Mouse (Mus musculus) forebrain, embryonic 11.5 days (tissue): ENCODE data around the gene Gm4450. TPM values are rescaled to one million over a fixed set of nuclear protein-coding genes. Genes with fewer than 3 reads are reported as not detected.
A peak's percentile ranks its signal among the peaks of the same experiment; 100 is the strongest.
"Not testable (repeated sequence)": the region's sequence is repeated elsewhere in the genome, so short reads cannot be mapped to it uniquely, and the experiment has no call there.

Source experiments
- ATAC-seq: fragments of 200-750 bp; cut with Nextera tagmentation; replicated peaks from 2 replicates; pipeline ENCODE4 v1.8.0; 2017; ENCODE audit warnings: moderate TSS enrichment; ENCODE audit not compliant: low FRiP score
- DNase-seq: peaks from one replicate; pipeline ENCODE4 v3.0.0-alpha.2; 2017; ENCODE audit warnings: low spot score
- H3K27ac ChIP-seq: fragments of 300-500 bp; sonication (generic); 2 replicates; pipeline ENCODE4 v1.5.1; 2014; ENCODE audit warnings: low read depth, low read length
- H3K27me3 ChIP-seq: fragments of 300-500 bp; sonication (generic); 2 replicates; pipeline ENCODE4 v1.6.1; 2014; ENCODE audit warnings: mild to moderate bottlenecking, low read length, mixed read lengths; ENCODE audit not compliant: control insufficient read depth, insufficient read depth
- H3K36me3 ChIP-seq: fragments of 300-500 bp; sonication (generic); 2 replicates; pipeline ENCODE4 v1.6.1; 2014; ENCODE audit warnings: mild to moderate bottlenecking, low read length, moderate library complexity, mixed read lengths; ENCODE audit not compliant: control insufficient read depth, insufficient read depth
- H3K4me1 ChIP-seq: fragments of 300-500 bp; sonication (generic); replicated peaks from 2 replicates; pipeline ENCODE4 v1.6.1; 2014; ENCODE audit warnings: low read length, mixed read lengths; ENCODE audit not compliant: control insufficient read depth, insufficient read depth
- H3K4me2 ChIP-seq: fragments of 300-500 bp; sonication (generic); 2 replicates; pipeline ENCODE4 v1.6.1; 2014; ENCODE audit warnings: low read depth, mild to moderate bottlenecking, low read length, moderate library complexity, mixed read lengths; ENCODE audit not compliant: severe bottlenecking
- H3K4me3 ChIP-seq: fragments of 300-500 bp; sonication (generic); 2 replicates; pipeline ENCODE4 v1.5.1; 2014; ENCODE audit warnings: low read depth, low read length
- H3K9ac ChIP-seq: fragments of 300-500 bp; sonication (generic); 2 replicates; pipeline ENCODE4 v1.6.1; 2014; ENCODE audit warnings: low read length
- H3K9me3 ChIP-seq: fragments of 300-500 bp; sonication (generic); 2 replicates; pipeline ENCODE4 v1.6.1; 2016; ENCODE audit warnings: low read length, mixed read lengths; ENCODE audit not compliant: control insufficient read depth
- WGBS: fragments of 180-500 bp; shearing (Covaris S2); extraction: QIAGEN DNeasy Blood & Tissue Kit; methylation state at CpG from one replicate; pipeline ENCODE4 v1.1.7; 2014; 5-methylcytosine and 5-hydroxymethylcytosine counted together
- polyA plus RNA-seq: library from polyadenylated mRNA; unstranded; fragments of >200 nt; fragmentation: Nextera tagmentation; extraction: Ambion mirVana; gene quantifications from 2 replicates; pipeline ENCODE4 v1.2.1, GENCODE M21; 2014

Gm4450 gene
- polyA plus RNA-seq, 1 experiment from 2014 or later: not detected

GRCm38 (mm10) chr3:98443924-98444323 is 13.0 kb downstream of the Gm4450 start:
- ATAC-seq, H3K4me1 ChIP-seq, H3K9me3 ChIP-seq, H3K9ac ChIP-seq, H3K27ac ChIP-seq, H3K27me3 ChIP-seq, H3K4me2 ChIP-seq, H3K36me3 ChIP-seq, DNase-seq, H3K4me3 ChIP-seq: not testable (repeated sequence)
- WGBS: no CpG with 5 or more reads among the region's 1 CpGs

DNA sequence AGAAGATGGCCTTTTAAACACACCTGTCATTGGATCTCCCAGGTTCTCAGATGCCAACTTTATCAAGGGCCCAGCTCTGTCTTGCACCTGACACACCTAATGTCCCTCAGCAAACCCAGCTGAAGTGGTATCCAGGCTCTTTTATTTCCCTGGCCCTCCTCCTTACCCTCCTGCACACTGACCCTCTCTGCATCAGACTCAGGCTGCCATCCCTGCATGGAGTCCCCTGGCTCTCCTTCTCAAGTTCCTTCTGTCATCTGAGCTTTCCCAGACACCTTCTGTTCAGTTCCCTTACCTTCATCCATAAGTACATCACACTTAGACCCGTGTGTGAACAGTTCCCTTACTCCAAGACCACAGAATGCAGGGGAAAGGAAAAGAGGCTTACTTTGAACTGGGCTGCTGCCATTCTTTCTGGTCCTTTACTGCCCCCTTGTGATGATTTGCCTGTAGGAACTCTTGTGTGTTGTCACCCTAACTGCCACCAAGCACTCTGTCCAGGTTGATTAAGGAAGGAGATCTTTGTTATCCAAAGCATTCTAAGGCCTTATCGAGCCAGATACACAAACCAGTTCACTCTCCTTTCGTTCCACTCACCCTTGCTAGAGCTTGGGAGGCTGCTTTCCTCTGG is 13.7 kb downstream of the Gm4450 start:
- H3K9ac ChIP-seq, H3K27me3 ChIP-seq, H3K27ac ChIP-seq, H3K4me3 ChIP-seq, H3K36me3 ChIP-seq, DNase-seq, H3K4me2 ChIP-seq, H3K4me1 ChIP-seq, ATAC-seq, H3K9me3 ChIP-seq: not testable (repeated sequence)
- WGBS: 14% methylated on average over 3 of the region's 3 CpGs

DNA sequence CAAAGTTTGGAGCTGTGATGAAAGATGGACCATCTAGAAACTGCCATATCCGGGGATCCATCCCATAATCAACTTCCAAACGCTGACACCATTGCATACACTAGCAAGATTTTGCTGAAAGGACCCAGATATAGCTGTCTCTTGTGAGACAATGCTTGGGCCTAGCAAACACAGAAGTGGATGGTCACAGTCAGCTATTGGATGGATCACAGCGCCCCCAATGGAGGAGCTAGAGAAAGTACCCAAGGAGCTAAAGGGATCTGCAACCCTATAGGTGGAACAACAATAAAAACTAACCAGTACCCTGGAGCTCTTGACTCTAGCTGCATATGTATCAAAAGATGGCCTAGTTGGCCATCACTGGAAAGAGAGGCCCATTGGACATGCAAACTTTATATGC is 14.7 kb downstream of the Gm4450 start:
- H3K9me3 ChIP-seq, DNase-seq, H3K27ac ChIP-seq, H3K4me2 ChIP-seq, H3K27me3 ChIP-seq, H3K36me3 ChIP-seq, H3K4me3 ChIP-seq, H3K9ac ChIP-seq, H3K4me1 ChIP-seq, ATAC-seq: not testable (repeated sequence)
- 41% methylated on average over 3 of the region's 3 CpGs for WGBS

- 75% methylated on average over 1 of the region's 1 CpGs for WGBS
- H3K9ac ChIP-seq: no peak overlapping the region
- H3K9me3 ChIP-seq: no peaks in the 10 kb centered on the region
- no peak for ATAC-seq
- no peak overlapping the region for H3K4me3 ChIP-seq
- H3K36me3 ChIP-seq: no peaks in the 10 kb centered on the region
- H3K27me3 ChIP-seq: no peaks in the 10 kb centered on the region
- no peak overlapping the region for H3K4me2 ChIP-seq
- DNase-seq: no peak
- H3K4me1 ChIP-seq: no peaks in the 10 kb centered on the region
- no peak overlapping the region for H3K27ac ChIP-seq
Measured at GRCm38 (mm10) chr3:98435030-98435429, 21.9 kb downstream of the Gm4450 start.

DNA sequence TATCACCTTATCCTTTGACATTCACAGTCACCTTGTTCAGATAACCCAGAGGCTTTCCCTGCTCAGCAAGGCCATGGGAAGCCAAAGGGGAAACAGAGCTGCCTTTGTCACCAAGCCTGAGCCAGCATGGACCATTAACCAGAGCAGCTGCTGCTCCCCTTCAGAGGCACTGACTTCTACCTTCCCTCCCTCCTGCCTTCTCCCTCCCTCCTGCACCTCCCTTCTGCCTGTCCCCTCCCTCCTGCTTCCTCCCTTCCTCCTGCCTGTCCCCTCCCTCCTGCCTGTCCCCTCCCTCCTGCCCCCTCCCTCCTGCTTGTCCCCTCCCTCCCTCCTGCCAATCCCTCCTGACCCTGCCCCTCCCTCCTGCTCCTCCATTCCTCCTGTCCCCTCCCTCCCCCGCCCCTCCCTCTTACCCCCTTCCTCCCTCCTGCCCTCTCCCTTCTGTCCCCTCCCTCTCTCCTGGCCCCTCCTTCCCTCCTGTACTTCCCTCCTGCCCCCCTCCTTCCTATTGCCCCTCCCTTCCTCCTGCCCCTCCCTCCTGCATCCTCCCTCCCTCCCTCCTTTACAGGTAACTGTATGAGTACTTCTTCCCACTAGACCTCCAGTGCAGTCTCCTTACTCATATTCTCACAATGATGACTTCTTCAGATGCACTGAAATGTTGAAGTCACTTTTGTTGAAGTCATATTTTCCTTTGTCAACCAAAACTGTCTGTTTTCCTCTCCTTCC is 22.7 kb downstream of the Gm4450 start:
- Histone ChIP-seq H3K27ac (no peak overlapping the region), H3K4me3 (no peak overlapping the region), H3K9me3 (no peaks in the 10 kb centered on the region), H3K27me3 (peaks cover 1% of the 10 kb centered on the region; the same call in 1 of the 2 replicates), H3K4me2 (no peak overlapping the region), H3K4me1 (no peaks in the 10 kb centered on the region), H3K36me3 (no peaks in the 10 kb centered on the region), H3K9ac (no peak overlapping the region)
- no CpG with 5 or more reads among the region's 1 CpGs for WGBS
- ATAC-seq (no peak), DNase-seq (no peak)

GRCm38 (mm10) chr3:98428928-98429525 is 27.9 kb downstream of the Gm4450 start:
- H3K9ac ChIP-seq: no peak overlapping the region
- H3K27me3 ChIP-seq: peaks cover 14% of the 10 kb centered on the region
- no peak overlapping the region for H3K4me3 ChIP-seq
- H3K4me2 ChIP-seq: no peak overlapping the region
- 24% methylated on average over 8 of the region's 8 CpGs for WGBS
- no peaks in the 10 kb centered on the region; the same call in 1 of the 2 replicates for H3K36me3 ChIP-seq
- H3K27ac ChIP-seq: no peak overlapping the region
- peaks cover 9% of the 10 kb centered on the region for H3K4me1 ChIP-seq
- ATAC-seq (no peak), DNase-seq (no peak)
- no peaks in the 10 kb centered on the region for H3K9me3 ChIP-seq

DNA sequence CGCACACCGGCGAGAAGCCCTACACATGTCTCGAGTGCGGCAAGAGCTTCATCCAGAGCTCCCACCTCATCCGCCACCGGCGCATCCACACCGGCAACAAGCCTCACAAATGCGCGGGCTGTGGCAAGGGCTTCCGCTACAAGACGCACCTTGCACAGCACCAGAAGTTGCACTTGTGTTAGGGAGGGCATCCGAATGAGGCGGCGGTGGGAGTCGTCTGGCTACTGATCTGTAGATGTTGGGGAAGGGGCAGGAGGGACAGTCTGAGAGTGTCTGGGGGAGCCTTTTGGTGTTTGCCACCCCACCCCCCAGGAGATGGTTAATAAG is 28.5 kb downstream of the Gm4450 start:
- ATAC-seq: no peak; the same call in 1 of the 2 replicates
- no peak overlapping the region for H3K27ac ChIP-seq
- H3K36me3 ChIP-seq: no peaks in the 10 kb centered on the region; the same call in 1 of the 2 replicates
- no peaks in the 10 kb centered on the region for H3K9me3 ChIP-seq
- no peak for DNase-seq
- peaks cover 9% of the 10 kb centered on the region for H3K4me1 ChIP-seq
- H3K27me3 ChIP-seq: peaks cover 14% of the 10 kb centered on the region
- H3K9ac ChIP-seq: peak overlapping the region; percentile 61
- 3% methylated on average over 17 of the region's 17 CpGs for WGBS
- peak overlapping the region; percentile 55 for H3K4me3 ChIP-seq
- H3K4me2 ChIP-seq: peak overlapping the region; percentile 95

DNA sequence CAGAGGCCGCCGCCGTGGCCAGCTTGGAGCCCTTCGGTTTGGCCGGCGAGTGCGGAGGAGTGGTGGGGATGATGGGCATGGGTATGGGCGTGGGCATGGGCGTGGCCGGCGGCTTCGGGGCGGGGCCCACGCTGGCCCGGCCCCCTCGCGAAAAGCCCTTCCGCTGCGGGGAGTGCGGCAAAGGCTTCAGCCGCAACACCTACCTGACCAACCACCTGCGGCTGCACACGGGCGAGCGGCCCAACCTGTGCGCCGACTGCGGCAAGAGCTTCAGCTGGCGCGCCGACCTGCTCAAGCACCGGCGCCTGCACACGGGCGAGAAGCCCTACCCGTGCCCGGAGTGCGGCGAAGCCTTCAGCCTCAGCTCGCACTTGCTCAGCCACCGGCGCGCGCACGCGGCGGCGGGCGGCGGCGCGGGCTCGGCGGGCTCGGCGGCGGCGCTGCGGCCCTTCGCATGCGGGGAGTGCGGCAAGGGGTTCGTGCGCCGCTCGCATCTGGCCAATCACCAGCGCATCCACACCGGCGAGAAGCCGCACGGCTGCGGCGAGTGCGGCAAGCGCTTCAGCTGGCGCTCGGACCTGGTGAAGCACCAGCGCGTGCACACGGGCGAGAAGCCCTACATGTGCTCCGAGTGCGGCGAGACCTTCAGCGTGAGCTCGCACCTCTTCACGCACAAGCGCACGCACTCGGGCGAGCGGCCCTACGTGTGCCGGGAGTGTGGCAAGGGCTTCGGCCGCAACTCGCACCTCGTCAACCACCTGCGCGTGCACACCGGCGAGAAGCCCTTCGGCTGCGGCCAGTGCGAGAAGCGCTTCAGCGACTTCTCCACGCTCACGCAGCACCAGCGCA is 29.1 kb downstream of the Gm4450 start:
- H3K27me3 ChIP-seq: peaks cover 14% of the 10 kb centered on the region
- H3K36me3 ChIP-seq: no peaks in the 10 kb centered on the region; the same call in 1 of the 2 replicates
- peak overlapping the region; percentile 95 for H3K4me2 ChIP-seq
- no peak overlapping the region for H3K27ac ChIP-seq
- WGBS: under 1% methylated on average over 109 of the region's 110 CpGs
- DNase-seq: peak; percentile 91
- peak overlapping the region; percentile 55 for H3K4me3 ChIP-seq
- H3K9ac ChIP-seq: peak overlapping the region; percentile 61
- no peaks in the 10 kb centered on the region for H3K9me3 ChIP-seq
- peaks cover 9% of the 10 kb centered on the region for H3K4me1 ChIP-seq
- ATAC-seq: peak; percentile 97
